Mouse (Mus musculus) activated CD4-positive, CD25-positive, alpha-beta regulatory T cell (primary cell): ENCODE results near the gene Olfr839-ps1. TPM values are rescaled to one million over a fixed set of nuclear protein-coding genes. Genes with fewer than 3 reads are reported as not detected.

Source experiments
- polyA plus RNA-seq, 2 experiments: library from polyadenylated mRNA; unstranded; fragments of 100-300 nt; shearing (Covaris generic); gene quantifications; one replicate each; pipeline ENCODE4 v1.2.1; 2017

The Olfr839-ps1 gene
- under 1 TPM in 1 of 2 experiments, not detected in 1; 0.04 TPM for polyA plus RNA-seq

GRCm38 (mm10) chr9:19177212-19177611 lies at the start of gene Olfr839-ps1:
Olfr839-ps1 (minus strand) TSS chr9:19177312.

GRCm38 (mm10) chr9:19136017-19136416 lies 41.1 kb downstream of the Olfr839-ps1 start, which contains the start of gene Olfr837:
Olfr837 (plus strand) TSS chr9:19136317.

GRCm38 (mm10) chr9:19120082-19120481 lies 57.0 kb downstream of the Olfr839-ps1 start, which contains the start of gene Olfr836:
Olfr836 (plus strand) TSS chr9:19120382.

Other genes with a start within 250 kb of the Olfr839-ps1 start
- under 1 TPM in 1 of 2 experiments, not detected in 1; 0.05 TPM for gene Olfr832, start 240.2 kb downstream of the Olfr839-ps1 start, polyA plus RNA-seq
- not detected for gene Olfr834, start 189.3 kb downstream of the Olfr839-ps1 start, polyA plus RNA-seq
- not detected for gene Olfr835, start 144.6 kb downstream of the Olfr839-ps1 start, polyA plus RNA-seq
- gene Olfr836, start 56.9 kb downstream of the Olfr839-ps1 start, polyA plus RNA-seq = not detected
- not detected for gene Olfr837, start 41.0 kb downstream of the Olfr839-ps1 start, polyA plus RNA-seq
- gene Olfr843, start 74.7 kb upstream of the Olfr839-ps1 start, polyA plus RNA-seq = under 1 TPM in 1 of 2 experiments, not detected in 1; 0.12 TPM
- gene Olfr844, start 139.0 kb upstream of the Olfr839-ps1 start, polyA plus RNA-seq = not detected
- gene Olfr845, start 159.1 kb upstream of the Olfr839-ps1 start, polyA plus RNA-seq = not detected
- gene Olfr846, start 186.7 kb upstream of the Olfr839-ps1 start, polyA plus RNA-seq = not detected
- not detected for gene Olfr847, start 201.4 kb upstream of the Olfr839-ps1 start, polyA plus RNA-seq